Mouse (Mus musculus) midbrain, embryonic 10.5 days (tissue): Measurements from ENCODE around the gene Abca14. TPM values are rescaled to one million over a fixed set of nuclear protein-coding genes. Genes with fewer than 3 reads are reported as not detected.

Experiments used
- DNase-seq: peaks from one replicate; pipeline ENCODE4 v3.0.0-alpha.2; 2017; ENCODE audit warnings: low spot score
- H3K27ac ChIP-seq: fragments of 300-500 bp; sonication (generic); replicated peaks from 2 replicates; pipeline ENCODE4 v1.5.1; 2016; ENCODE audit warnings: mild to moderate bottlenecking
- H3K27me3 ChIP-seq: fragments of 300-500 bp; sonication (generic); 2 replicates; pipeline ENCODE4 v1.6.1; 2016; ENCODE audit warnings: low read depth, mild to moderate bottlenecking; ENCODE audit not compliant: poor library complexity, severe bottlenecking
- H3K36me3 ChIP-seq: fragments of 300-500 bp; sonication (generic); 2 replicates; pipeline ENCODE4 v1.6.1; 2016; ENCODE audit warnings: mild to moderate bottlenecking, moderate library complexity
- H3K4me1 ChIP-seq: fragments of 300-500 bp; sonication (generic); 2 replicates; pipeline ENCODE4 v1.6.1; 2016
- H3K4me3 ChIP-seq: fragments of 300-500 bp; sonication (generic); 2 replicates; pipeline ENCODE4 v1.5.1; 2016; ENCODE audit warnings: mild to moderate bottlenecking, moderate library complexity
- H3K9me3 ChIP-seq: fragments of 300-500 bp; sonication (generic); replicated peaks from 2 replicates; pipeline ENCODE4 v1.6.1; 2016; ENCODE audit warnings: mild to moderate bottlenecking
- WGBS: fragments of 180-500 bp; shearing (Covaris S2); methylation state at CpG from one replicate; pipeline ENCODE4 v1.1.7; 2016; 5-methylcytosine and 5-hydroxymethylcytosine counted together
- polyA plus RNA-seq: library from polyadenylated mRNA; unstranded; fragments of >200 nt; fragmentation: Nextera tagmentation; extraction: Ambion mirVana; gene quantifications from 2 replicates; pipeline ENCODE4 v1.2.1, GENCODE M21; 2016

Abca14 gene
- polyA plus RNA-seq: not detected in 2 replicates

DNA sequence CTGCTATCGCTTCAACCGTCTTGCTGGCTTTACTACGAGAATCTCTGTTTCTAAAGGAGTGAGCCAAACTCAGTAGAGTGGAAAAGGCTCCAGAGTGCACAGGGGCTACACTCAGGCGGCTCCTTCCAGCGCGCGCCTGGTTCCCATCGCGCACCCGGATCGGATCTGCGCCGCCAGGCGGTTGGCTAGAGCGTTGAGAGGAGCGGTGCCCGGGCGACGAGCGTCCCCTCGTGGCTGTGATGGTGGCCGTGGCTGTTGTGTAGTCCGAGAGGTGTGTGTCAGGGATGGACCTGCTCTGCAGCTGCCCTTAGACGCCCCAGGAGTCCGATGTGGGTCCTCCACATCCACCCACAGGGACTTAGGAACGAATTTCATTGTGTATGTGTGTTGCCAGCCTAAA, at the start of gene Abca14:
Gene Abca14 (plus strand): TSS at position 173 of the 400 bp plus-strand sequence.
- Histone ChIP-seq H3K27ac (no peak within 1 kb of the TSS), H3K27me3 (peaks cover 42% of the 10 kb centered on the region), H3K4me3 (no peak within 1 kb of the TSS), H3K4me1 (peaks cover 13% of the 10 kb centered on the region), H3K36me3 (no peaks in the 10 kb centered on the region), H3K9me3 (no peaks in the 10 kb centered on the region)
- 4% methylated on average over 26 of the region's 26 CpGs for WGBS
- peak; percentile 84 for DNase-seq

DNA sequence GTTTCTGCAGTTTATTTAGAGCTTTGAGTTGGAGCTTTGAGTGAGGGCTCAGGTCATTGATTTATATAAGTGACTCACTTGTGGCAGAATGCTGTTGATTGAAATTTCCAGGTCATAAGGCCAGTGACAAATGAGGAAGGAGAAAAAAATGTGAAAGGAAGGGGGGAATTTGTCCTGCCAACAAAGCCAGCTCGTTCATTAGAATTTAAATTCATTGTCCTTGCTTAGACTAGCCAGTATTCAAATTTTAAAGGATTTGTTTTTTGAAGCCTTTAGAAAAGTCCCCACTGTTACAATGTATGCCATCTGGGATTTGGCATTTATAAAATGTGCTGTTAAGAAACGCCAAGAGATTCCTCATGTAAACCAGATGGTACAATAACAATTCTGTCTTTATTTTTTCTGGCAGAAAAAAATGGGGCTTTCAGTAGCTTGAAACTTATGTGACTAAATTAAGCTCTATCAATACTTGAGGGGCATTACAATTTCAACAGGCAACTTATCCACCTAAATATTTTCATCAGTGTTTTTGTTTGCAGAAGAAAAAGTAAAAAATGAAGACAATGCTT, 46.8 kb upstream of the Abca14 start:
- Histone ChIP-seq H3K36me3 (no peaks in the 10 kb centered on the region), H3K27ac (no peak overlapping the region), H3K9me3 (no peaks in the 10 kb centered on the region), H3K4me3 (no peak overlapping the region), H3K4me1 (peaks cover 22% of the 10 kb centered on the region), H3K27me3 (peaks cover 22% of the 10 kb centered on the region; the same call in 1 of the 2 replicates)
- 51% methylated on average over 2 of the region's 2 CpGs for WGBS
- DNase-seq: no peak

DNA sequence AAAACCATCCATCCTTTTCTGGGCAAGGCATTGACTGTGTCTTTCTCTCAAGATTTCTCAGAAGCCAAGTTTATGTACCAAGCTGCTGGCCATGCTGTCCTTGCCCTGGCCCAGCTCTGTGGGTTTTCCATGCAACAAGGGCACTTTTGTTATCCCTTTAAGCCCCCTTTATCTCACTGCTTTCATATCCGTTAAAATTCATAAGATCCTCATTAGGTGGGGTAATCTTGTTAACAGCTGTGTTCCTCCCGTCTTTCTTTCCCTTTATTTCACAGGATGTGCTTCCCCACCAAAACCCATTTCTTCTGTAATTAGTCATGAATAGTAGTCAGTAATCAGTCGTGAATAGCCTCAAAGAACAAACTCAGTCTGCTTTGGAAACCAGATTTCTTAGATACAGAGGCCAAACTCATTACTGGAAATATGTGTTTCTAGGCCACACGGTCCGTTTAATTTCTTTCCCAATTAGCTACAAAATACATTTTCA, 46.1 kb upstream of the Abca14 start:
- 48% methylated on average over 5 of the region's 5 CpGs for WGBS
- Histone ChIP-seq H3K27me3 (peaks cover 22% of the 10 kb centered on the region; the same call in 1 of the 2 replicates), H3K36me3 (no peaks in the 10 kb centered on the region), H3K4me1 (peaks cover 22% of the 10 kb centered on the region), H3K27ac (no peak overlapping the region), H3K9me3 (no peaks in the 10 kb centered on the region), H3K4me3 (no peak overlapping the region)
- no peak for DNase-seq

DNA sequence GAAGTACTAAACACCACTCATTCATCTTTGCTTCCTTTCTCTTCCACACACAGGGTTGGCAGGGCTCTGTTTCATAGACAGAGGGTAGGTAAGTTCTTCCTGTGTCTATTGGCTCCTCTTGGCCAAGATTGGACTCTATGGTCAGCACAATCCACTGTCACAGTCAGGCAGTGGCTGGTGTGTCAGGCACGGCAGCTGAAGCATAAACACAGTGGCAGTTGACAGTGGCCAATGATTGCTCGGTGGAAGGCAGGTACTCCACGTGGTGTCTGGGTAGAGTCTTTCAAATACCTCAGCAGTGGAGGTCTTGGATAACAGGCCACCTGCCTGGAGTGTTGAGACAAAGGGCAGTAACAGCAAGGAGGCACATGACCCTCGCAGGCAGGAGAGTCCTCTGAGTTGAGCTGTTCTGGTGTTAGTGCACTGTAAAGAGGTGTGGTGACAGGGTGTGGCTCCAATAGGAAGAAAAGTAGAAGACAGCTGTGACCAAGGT, 45.6 kb upstream of the Abca14 start:
- Histone ChIP-seq H3K27me3 (peaks cover 22% of the 10 kb centered on the region; the same call in 1 of the 2 replicates), H3K9me3 (no peaks in the 10 kb centered on the region), H3K4me1 (peaks cover 22% of the 10 kb centered on the region), H3K4me3 (no peak overlapping the region), H3K36me3 (no peaks in the 10 kb centered on the region), H3K27ac (no peak overlapping the region)
- DNase-seq: no peak
- WGBS: 39% methylated on average over 4 of the region's 4 CpGs

DNA sequence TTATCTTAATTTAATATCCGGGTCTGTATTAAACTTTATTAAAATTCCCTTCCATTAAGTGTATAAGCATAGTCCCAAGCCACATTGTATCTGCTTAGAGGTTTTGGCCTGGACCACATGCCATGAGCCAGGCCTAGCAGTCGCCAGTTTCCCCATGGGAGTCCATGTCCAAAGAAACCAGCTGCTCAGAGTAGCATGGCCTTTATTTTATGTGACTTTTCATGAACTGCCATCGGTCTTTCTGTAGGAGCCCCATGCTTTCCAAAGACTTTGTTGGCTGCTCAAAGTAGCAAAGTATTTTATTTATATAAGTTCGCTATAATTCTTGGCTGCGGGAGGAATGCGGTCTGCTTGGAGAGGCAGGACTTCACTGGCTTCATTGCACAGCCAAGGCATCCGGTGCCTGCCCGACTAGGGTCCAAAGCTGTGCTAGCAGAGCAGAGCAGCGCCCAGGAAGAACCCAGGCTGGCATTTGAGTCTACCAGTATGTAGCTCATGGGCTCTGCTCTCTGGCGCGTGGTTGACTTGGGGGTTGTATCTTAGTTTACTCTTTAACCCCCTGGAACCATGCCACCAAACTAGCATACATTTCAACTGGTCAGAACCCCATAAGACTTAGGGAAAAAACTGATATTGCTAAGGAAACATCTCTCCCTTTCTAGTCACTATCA, 40.0 kb upstream of the Abca14 start:
- Histone ChIP-seq H3K36me3 (no peaks in the 10 kb centered on the region), H3K27ac (no peak overlapping the region), H3K9me3 (no peaks in the 10 kb centered on the region), H3K27me3 (peaks cover 7% of the 10 kb centered on the region; the same call in 1 of the 2 replicates), H3K4me1 (no peaks in the 10 kb centered on the region), H3K4me3 (no peak overlapping the region)
- WGBS: 88% methylated on average over 11 of the region's 11 CpGs
- DNase-seq: no peak

DNA sequence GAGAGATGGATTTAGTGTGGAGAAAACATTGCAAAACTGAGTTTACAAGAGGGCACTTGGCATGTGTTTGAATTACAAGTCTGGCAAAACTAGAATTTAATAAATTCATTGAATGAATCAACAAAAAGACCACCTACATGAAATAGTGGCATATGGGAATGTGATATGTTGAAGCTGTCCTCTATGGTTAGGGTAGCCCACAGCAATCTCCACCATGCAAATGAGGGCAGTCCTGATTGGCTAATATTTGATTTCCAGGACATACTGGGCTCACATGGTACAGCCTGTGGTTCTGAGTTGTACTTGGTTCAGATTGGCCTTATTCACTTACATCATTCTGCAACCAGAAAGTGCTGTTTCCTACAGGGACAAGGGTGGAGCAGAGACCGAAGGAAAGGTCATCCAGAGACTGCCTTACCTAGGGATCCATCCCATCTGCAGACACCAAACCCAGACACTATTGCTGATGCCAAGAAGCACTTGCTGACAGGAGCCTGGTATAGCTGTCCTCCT, 31.5 kb upstream of the Abca14 start:
- no peak overlapping the region for H3K4me3 ChIP-seq
- WGBS: 79% methylated on average over 1 of the region's 1 CpGs
- no peak for DNase-seq
- no peak overlapping the region for H3K27ac ChIP-seq
- no peaks in the 10 kb centered on the region for H3K27me3 ChIP-seq
- no peaks in the 10 kb centered on the region for H3K4me1 ChIP-seq
- no peaks in the 10 kb centered on the region for H3K9me3 ChIP-seq
- H3K36me3 ChIP-seq: no peaks in the 10 kb centered on the region

DNA sequence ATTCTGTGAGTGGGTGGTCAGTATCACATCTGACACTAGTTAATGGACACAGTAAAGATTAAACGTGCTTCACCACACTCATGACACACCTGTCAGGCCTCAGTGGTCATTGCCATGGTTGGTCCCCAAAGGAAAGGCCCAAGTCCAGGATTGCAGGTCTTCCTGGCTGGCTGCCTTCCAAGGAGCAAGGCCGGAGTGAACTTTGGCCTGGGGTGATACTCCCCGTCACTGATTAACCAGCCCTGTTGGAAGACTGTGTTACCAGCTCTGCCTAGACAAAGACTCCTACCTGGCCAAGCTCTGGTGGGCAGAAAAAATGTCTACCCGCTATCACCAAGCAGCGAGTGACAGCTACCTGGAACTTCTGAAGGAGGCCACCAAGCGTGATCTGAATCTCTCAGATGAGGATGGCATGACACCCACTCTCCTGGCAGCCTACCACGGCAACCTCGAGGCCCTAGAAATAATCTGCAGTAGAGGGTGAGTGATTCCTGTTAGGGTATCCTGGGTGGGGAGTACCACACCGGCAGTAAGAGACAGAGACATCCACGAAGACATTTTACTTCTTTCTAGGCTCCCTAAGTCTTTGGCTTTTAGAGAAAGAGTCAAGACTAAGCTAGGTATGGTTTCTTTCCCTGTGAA, 30.0 kb upstream of the Abca14 start, which contains the start of gene Anks4b:
Gene Anks4b (plus strand): TSS at position 256 of the 642 bp plus-strand sequence.
- H3K27me3 ChIP-seq: no peaks in the 10 kb centered on the region
- DNase-seq: no peak
- no peak within 1 kb of the TSS for H3K27ac ChIP-seq
- H3K4me1 ChIP-seq: no peaks in the 10 kb centered on the region
- H3K4me3 ChIP-seq: no peak within 1 kb of the TSS
- H3K9me3 ChIP-seq: no peaks in the 10 kb centered on the region
- H3K36me3 ChIP-seq: no peaks in the 10 kb centered on the region
- WGBS: 89% methylated on average over 10 of the region's 10 CpGs

DNA sequence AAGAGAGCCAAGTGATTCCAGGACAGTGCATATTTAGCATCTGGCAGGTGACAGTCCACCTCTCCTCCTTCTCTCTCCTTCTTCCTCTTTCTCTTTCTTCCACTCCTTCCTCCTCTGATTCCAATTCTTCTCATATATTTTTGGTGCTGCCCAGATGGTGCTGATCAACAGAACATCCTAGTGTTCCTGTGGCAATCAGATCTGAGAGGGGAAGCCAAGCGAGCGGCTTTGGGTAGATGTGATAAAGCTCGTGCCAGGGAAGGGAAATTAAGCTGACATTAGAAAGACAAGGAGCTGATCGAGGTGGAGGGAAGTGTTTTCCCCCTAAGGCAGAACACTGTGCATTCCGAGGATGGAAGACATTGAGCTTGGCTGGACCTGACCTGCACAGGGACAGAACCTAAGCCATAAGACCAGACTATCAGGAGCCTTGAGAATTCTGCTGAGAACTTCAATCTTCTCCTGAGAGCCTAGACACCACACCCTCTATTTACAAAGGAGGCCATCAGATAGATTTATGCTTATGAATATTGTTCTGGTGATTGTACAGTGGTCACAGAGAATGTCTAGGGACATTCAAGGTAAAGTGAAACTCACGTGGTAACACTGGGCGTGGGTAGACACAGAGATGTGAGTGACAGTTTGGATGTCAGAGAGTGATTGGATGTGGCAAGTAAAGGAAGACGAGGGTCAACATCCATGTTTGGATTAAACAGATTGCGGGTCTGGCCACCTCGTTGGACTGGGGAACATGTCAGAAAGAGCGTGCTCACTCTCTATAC, 28.8 kb upstream of the Abca14 start:
- Histone ChIP-seq H3K27me3 (no peaks in the 10 kb centered on the region), H3K4me1 (no peaks in the 10 kb centered on the region), H3K27ac (no peak overlapping the region), H3K9me3 (no peaks in the 10 kb centered on the region), H3K36me3 (no peaks in the 10 kb centered on the region), H3K4me3 (no peak overlapping the region)
- WGBS: 84% methylated on average over 11 of the region's 11 CpGs
- DNase-seq: no peak

DNA sequence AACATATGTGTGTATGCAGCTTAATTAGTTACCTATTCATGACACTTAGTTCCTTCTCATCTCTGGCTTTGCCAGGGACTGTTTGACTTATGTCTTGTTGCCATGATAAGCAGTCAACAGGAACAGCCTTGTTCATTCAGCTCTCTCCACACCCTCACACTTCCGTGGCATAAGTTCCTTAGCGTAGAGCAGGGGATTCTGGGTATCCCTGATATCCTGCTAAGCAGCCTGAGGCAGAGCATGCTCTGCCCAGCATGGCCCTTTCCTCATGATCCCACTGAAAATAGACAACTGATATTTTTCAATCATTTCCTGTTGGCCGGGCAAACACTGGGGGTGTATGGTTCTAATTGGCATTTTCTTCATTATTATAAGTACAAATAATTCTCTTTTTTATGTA, 26.1 kb upstream of the Abca14 start:
- no peaks in the 10 kb centered on the region for H3K36me3 ChIP-seq
- no peaks in the 10 kb centered on the region for H3K4me1 ChIP-seq
- H3K9me3 ChIP-seq: no peaks in the 10 kb centered on the region
- H3K27ac ChIP-seq: no peak overlapping the region
- H3K27me3 ChIP-seq: no peaks in the 10 kb centered on the region
- H3K4me3 ChIP-seq: no peak overlapping the region
- DNase-seq: no peak
- WGBS: 89% methylated on average over 3 of the region's 3 CpGs

DNA sequence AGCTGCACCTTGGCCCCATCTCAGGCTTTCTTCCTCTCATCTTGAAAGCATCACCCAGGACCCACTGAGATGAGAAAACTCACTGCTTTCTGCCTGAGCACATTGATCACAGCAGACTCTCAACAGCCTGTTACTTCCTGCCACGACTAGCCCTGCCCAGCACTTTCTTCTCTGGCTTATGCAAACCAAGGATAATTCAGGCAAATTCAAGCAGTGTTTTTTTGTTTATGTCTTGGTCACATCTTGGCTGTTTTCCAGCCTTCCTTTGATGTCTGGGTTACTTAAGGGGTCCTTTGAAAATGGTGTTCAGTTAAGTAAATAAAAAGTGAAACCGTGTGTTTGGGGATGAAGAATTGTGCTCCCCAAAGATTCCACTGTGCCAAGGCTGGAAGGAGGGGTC, 24.8 kb upstream of the Abca14 start:
- no peaks in the 10 kb centered on the region for H3K27me3 ChIP-seq
- no peak overlapping the region for H3K27ac ChIP-seq
- 44% methylated on average over 2 of the region's 2 CpGs for WGBS
- H3K36me3 ChIP-seq: no peaks in the 10 kb centered on the region
- H3K4me1 ChIP-seq: no peaks in the 10 kb centered on the region
- H3K4me3 ChIP-seq: no peak overlapping the region
- no peaks in the 10 kb centered on the region for H3K9me3 ChIP-seq
- no peak for DNase-seq

DNA sequence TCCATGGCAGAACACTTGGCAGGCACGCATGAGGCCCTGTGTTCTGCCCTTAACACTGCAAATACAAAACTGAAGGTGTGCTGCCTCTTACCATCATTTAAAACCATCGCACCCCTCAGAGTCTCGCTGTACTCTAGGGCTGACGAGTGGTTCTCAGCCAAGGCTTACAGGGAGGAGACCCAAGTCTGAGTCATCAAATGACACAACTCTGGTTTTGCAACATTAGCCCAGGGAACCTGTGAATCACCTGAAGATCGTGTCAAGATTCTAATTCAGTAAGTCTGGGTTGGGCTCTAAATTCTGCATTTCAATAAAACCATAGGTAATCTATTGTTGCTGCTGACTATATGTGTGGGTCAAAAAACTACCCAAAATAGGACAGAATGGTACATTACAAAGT, 23.2 kb upstream of the Abca14 start:
- Histone ChIP-seq H3K9me3 (no peaks in the 10 kb centered on the region), H3K27me3 (no peaks in the 10 kb centered on the region), H3K4me3 (no peak overlapping the region), H3K4me1 (no peaks in the 10 kb centered on the region), H3K36me3 (no peaks in the 10 kb centered on the region), H3K27ac (no peak overlapping the region)
- no peak for DNase-seq
- WGBS: 86% methylated on average over 5 of the region's 5 CpGs
